Mouse (Mus musculus): ENCODE data around the gene Sh3rf3.

- TF ChIP-seq CTCF (IDR thresholded peaks at IDR 0.05; ENCODE audit: borderline replicate concordance, insufficient read depth, low read length) (no peak), POLR2A (IDR thresholded peaks at IDR 0.05; ENCODE audit: low read depth, low read length) (no peak)
These were observed 277.4 kb downstream of the Sh3rf3 start for GRCm38 (mm10) chr10:59090622-59090971.
